Mouse (Mus musculus): ENCODE data around the gene Gm43552.
"Not testable (repeated sequence)": the region's sequence is repeated elsewhere in the genome, so short reads cannot be mapped to it uniquely, and the experiment has no call there.

Gene Gm43552

GRCm38 (mm10) chr5:65491767-65492715 lies 592 bp downstream of the Gm43552 start:
- DNase-seq (ENCODE audit: low read depth, low spot score): peak; percentile 53

- DNase-seq (ENCODE audit: low read depth, low spot score): no peak
Measured at GRCm38 (mm10) chr5:65489830-65490229, 2.8 kb downstream of the Gm43552 start.

GRCm38 (mm10) chr5:65488725-65489124 lies 3.9 kb downstream of the Gm43552 start:
- DNase-seq (ENCODE audit: low read depth, low spot score): no peak

- DNase-seq (ENCODE audit: low read depth, low spot score): no peak
Measured at GRCm38 (mm10) chr5:65487381-65487780, 5.3 kb downstream of the Gm43552 start.

- no peak for DNase-seq (ENCODE audit: low read depth, low spot score)
Measured at GRCm38 (mm10) chr5:65486514-65486913, 6.1 kb downstream of the Gm43552 start.

- no peak for DNase-seq (ENCODE audit: low read depth, low spot score)
Measured at GRCm38 (mm10) chr5:65482996-65483395, 9.6 kb downstream of the Gm43552 start.

GRCm38 (mm10) chr5:65480511-65480910 lies 12.1 kb downstream of the Gm43552 start:
- DNase-seq (ENCODE audit: low read depth, low spot score): no peak

- DNase-seq (ENCODE audit: low read depth, low spot score): no peak
Measured at GRCm38 (mm10) chr5:65479681-65480445, 12.8 kb downstream of the Gm43552 start.

- no peak for DNase-seq (ENCODE audit: low read depth, low spot score)
Measured at GRCm38 (mm10) chr5:65478224-65478623, 14.4 kb downstream of the Gm43552 start.

GRCm38 (mm10) chr5:65476739-65477138 lies 15.9 kb downstream of the Gm43552 start:
- DNase-seq (ENCODE audit: low read depth, low spot score): not testable (repeated sequence)

GRCm38 (mm10) chr5:65475806-65476205 lies 16.8 kb downstream of the Gm43552 start:
- no peak for DNase-seq (ENCODE audit: low read depth, low spot score)

GRCm38 (mm10) chr5:65469766-65470165 lies 22.9 kb downstream of the Gm43552 start:
- no peak for DNase-seq (ENCODE audit: low read depth, low spot score)

- no peak for DNase-seq (ENCODE audit: low read depth, low spot score)
Measured at GRCm38 (mm10) chr5:65466911-65467310, 25.7 kb downstream of the Gm43552 start.

- DNase-seq (ENCODE audit: low read depth, low spot score): no peak
Measured at GRCm38 (mm10) chr5:65460361-65460760, 32.3 kb downstream of the Gm43552 start.

GRCm38 (mm10) chr5:65459454-65459853 lies 33.2 kb downstream of the Gm43552 start:
- DNase-seq (ENCODE audit: low read depth, low spot score): no peak

- DNase-seq (ENCODE audit: low read depth, low spot score): no peak
Measured at GRCm38 (mm10) chr5:65457846-65458245, 34.8 kb downstream of the Gm43552 start.

GRCm38 (mm10) chr5:65457086-65457827 lies 35.4 kb downstream of the Gm43552 start:
- DNase-seq (ENCODE audit: low read depth, low spot score): peak; percentile 76

GRCm38 (mm10) chr5:65454771-65455170 lies 37.9 kb downstream of the Gm43552 start:
- DNase-seq (ENCODE audit: low read depth, low spot score): no peak

- DNase-seq (ENCODE audit: low read depth, low spot score): no peak
Measured at GRCm38 (mm10) chr5:65448941-65449340, 43.7 kb downstream of the Gm43552 start.

GRCm38 (mm10) chr5:65447826-65448225 lies 44.8 kb downstream of the Gm43552 start:
- no peak for DNase-seq (ENCODE audit: low read depth, low spot score)

GRCm38 (mm10) chr5:65446756-65447155 lies 45.9 kb downstream of the Gm43552 start:
- DNase-seq (ENCODE audit: low read depth, low spot score): no peak

- DNase-seq (ENCODE audit: low read depth, low spot score): no peak
Measured at GRCm38 (mm10) chr5:65444981-65445380, 47.7 kb downstream of the Gm43552 start.
